Mouse (Mus musculus): ENCODE results near the gene Gtf2a2. TPM values are rescaled to one million over a fixed set of nuclear protein-coding genes. Genes with fewer than 3 reads are reported as not detected.
A peak's percentile ranks its signal among the peaks of the same experiment; 100 is the strongest.

Gtf2a2 gene
- polyA plus RNA-seq, 1 experiment, result 71.1 TPM

- Histone ChIP-seq H3K27me3 (ENCODE audit: control insufficient read depth, insufficient read depth, insufficient read length) (no peaks in the 10 kb centered on the region), H3K4me2 (ENCODE audit: low read depth) (no peak overlapping the region), H3K36me3 (ENCODE audit: control insufficient read depth, insufficient read depth) (peaks cover 50% of the 10 kb centered on the region), H3K79me2 (ENCODE audit: control insufficient read depth, insufficient read depth) (peaks cover 27% of the 10 kb centered on the region), H3K4me3 (no peak overlapping the region), H3ac (ENCODE audit: control insufficient read depth, insufficient read length) (no peak overlapping the region)
- TF ChIP-seq TCF12 (IDR thresholded peaks at IDR 0.05; ENCODE audit: insufficient read depth, poor library complexity, severe bottlenecking), result no peak
- no peak for TF ChIP-seq TCF3 (IDR thresholded peaks at IDR 0.05; ENCODE audit: insufficient read length, low read depth)
Measured at GRCm38 (mm10) chr9:70010781-70011473, 1.4 kb upstream of the Gtf2a2 start.

DNA sequence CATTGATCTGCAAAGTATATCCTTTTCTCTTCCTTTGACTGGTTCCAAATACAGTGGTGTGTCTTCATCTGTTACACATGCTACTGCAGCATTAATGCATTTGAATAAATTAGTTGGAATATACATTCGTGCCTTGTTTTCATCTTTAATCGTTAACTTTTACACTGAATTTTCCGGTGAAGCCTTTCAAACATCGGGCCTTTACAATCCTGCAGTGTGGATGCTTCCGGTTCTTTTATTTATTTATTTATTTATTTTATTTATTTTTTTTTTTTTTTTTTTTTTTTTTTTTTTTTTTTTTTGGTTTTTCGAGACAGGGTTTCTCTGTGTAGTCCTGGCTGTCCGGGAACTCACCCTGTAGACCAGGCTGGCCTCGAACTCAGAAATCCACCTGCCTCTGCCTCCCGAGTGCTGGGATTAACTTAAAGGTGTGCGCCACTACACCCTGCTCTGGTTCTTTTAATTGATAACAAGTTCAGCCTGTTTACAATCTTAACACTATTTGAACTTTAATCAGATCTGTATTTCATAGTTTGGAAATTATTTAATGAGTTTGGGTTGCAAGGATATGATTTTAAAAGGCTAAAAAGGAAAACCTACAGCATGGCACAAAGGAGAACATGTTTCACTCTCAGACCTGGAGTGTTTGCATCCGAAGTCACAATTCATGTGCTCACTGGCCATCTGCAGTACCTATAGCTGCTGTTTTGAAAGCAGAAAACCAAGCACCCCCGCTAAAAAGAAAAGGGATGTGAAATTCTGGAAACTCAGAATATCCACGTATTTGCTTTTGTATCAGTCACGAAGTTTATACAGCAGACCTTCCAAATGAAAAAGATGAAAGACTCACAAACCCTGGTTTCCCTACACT, 578 bp upstream of the Gtf2a2 start:
- TF ChIP-seq TCF12 (IDR thresholded peaks at IDR 0.05; ENCODE audit: insufficient read depth, poor library complexity, severe bottlenecking) (no peak), REST (IDR thresholded peaks at IDR 0.05; ENCODE audit: insufficient read depth, insufficient read length) (no peak), CEBPB (IDR thresholded peaks at IDR 0.05; ENCODE audit: insufficient read depth, poor library complexity, severe bottlenecking) (no peak)
- Histone ChIP-seq H3K4me3 (peak overlapping the region; percentile 67), H3K27me3 (ENCODE audit: control insufficient read depth, insufficient read depth, insufficient read length) (no peaks in the 10 kb centered on the region), H3K4me2 (ENCODE audit: low read depth) (peak overlapping the region; percentile 95), H3K79me2 (ENCODE audit: control insufficient read depth, insufficient read depth) (peaks cover 29% of the 10 kb centered on the region), H3ac (ENCODE audit: control insufficient read depth, insufficient read length) (peak overlapping the region; percentile 55), H3K36me3 (ENCODE audit: control insufficient read depth, insufficient read depth) (peaks cover 45% of the 10 kb centered on the region)

- TF ChIP-seq POLR2AphosphoS2 (IDR thresholded peaks at IDR 0.05; ENCODE audit: insufficient read length, low read depth), result no peak
- no peak for TF ChIP-seq TCF3 (IDR thresholded peaks at IDR 0.05; ENCODE audit: insufficient read length, low read depth)
- no peak for TF ChIP-seq MYOG (IDR thresholded peaks at IDR 0.05; ENCODE audit: control insufficient read depth in 1 of 3, insufficient read depth in 1 of 3, insufficient read length in 2 of 3, low read depth in 2 of 3)
- TF ChIP-seq MYOD1 (IDR thresholded peaks at IDR 0.05; ENCODE audit: control insufficient read depth in 1 of 3, insufficient read length in 2 of 3, low read depth in 2 of 3), result no peak
- TF ChIP-seq E2F4 (IDR thresholded peaks at IDR 0.05; ENCODE audit: insufficient read depth), result no peak
- no peak for TF ChIP-seq POLR2A (IDR thresholded peaks at IDR 0.05; ENCODE audit: insufficient read length, low read depth)
- no peak for TF ChIP-seq USF1 (IDR thresholded peaks at IDR 0.05; ENCODE audit: low read depth)
- TF ChIP-seq CEBPB (IDR thresholded peaks at IDR 0.05; ENCODE audit: insufficient read depth, poor library complexity, severe bottlenecking), result no peak
- TF ChIP-seq SRF (IDR thresholded peaks at IDR 0.05; ENCODE audit: control insufficient read depth, insufficient read length, low read depth), result no peak
- no peak for TF ChIP-seq TCF12 (IDR thresholded peaks at IDR 0.05; ENCODE audit: insufficient read depth, poor library complexity, severe bottlenecking)
- TF ChIP-seq REST (IDR thresholded peaks at IDR 0.05; ENCODE audit: insufficient read depth, insufficient read length), result no peak
- no peak for TF ChIP-seq MAX (IDR thresholded peaks at IDR 0.05; ENCODE audit: low read depth)
Measured at GRCm38 (mm10) chr9:70015632-70016031, 3.3 kb downstream of the Gtf2a2 start.

DNA sequence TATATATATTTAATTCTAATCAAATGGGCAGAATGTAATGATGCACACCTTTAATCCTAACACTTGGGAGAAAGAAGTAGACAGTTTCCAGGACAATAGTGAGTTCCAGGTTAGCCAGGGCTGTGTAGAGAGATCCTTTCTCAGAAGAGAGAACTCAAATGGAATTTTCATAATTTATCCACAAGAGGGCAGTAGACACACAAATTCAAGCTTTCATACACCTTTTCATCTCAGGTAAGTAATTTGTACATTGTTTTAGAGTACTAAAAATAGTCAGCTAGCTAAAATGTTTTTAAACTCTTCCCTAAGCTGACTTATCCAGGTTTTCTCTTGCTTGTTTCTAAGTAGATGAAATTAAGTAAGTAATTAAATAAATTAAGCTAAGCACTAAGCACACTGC, 6.5 kb downstream of the Gtf2a2 start:
- H3K4me2 ChIP-seq (ENCODE audit: low read depth), result no peak overlapping the region
- no peak overlapping the region for H3K4me3 ChIP-seq
- peaks cover 32% of the 10 kb centered on the region for H3K36me3 ChIP-seq (ENCODE audit: control insufficient read depth, insufficient read depth)
- no peak overlapping the region for H3ac ChIP-seq (ENCODE audit: control insufficient read depth, insufficient read length)
- no peaks in the 10 kb centered on the region for H3K27me3 ChIP-seq (ENCODE audit: control insufficient read depth, insufficient read depth, insufficient read length)
- H3K79me2 ChIP-seq (ENCODE audit: control insufficient read depth, insufficient read depth), result peaks cover 20% of the 10 kb centered on the region
- no peak for TF ChIP-seq SRF (IDR thresholded peaks at IDR 0.05; ENCODE audit: control insufficient read depth, insufficient read length, low read depth)
- TF ChIP-seq REST (IDR thresholded peaks at IDR 0.05; ENCODE audit: insufficient read depth, insufficient read length), result no peak
- no peak for TF ChIP-seq POLR2AphosphoS2 (IDR thresholded peaks at IDR 0.05; ENCODE audit: insufficient read length, low read depth)

More at GRCm38 (mm10) chr9:70015632-70016031, 3.3 kb downstream of the Gtf2a2 start:
- Histone ChIP-seq H3K4me2 (ENCODE audit: low read depth) (no peak overlapping the region), H3K4me3 (no peak overlapping the region), H3K79me2 (ENCODE audit: control insufficient read depth, insufficient read depth) (peaks cover 32% of the 10 kb centered on the region), H3K27me3 (ENCODE audit: control insufficient read depth, insufficient read depth, insufficient read length) (no peaks in the 10 kb centered on the region), H3ac (ENCODE audit: control insufficient read depth, insufficient read length) (no peak overlapping the region), H3K36me3 (ENCODE audit: control insufficient read depth, insufficient read depth) (peaks cover 26% of the 10 kb centered on the region)

DNA sequence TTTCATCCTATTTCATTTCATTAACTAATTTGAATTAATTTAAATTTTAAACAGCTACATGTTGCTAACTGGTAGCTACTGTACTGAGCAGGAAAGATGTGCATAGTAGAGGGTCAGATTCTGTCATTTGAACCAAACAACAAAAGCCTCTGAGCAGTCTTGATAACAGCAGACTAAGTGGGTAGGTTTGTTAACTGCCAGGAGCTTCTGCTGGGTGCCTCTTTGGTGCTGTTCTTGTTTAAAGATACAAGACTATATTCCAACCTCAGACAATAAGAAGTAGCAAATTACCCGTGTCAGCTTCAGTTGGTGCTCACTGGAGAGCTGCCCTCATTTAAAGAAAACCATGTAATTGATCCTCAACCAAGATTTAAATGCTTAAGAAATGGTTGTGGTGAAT, 9.3 kb downstream of the Gtf2a2 start:
- peaks cover 31% of the 10 kb centered on the region for H3K36me3 ChIP-seq (ENCODE audit: control insufficient read depth, insufficient read depth)
- H3K4me2 ChIP-seq (ENCODE audit: low read depth), result no peak overlapping the region
- H3K27me3 ChIP-seq (ENCODE audit: control insufficient read depth, insufficient read depth, insufficient read length), result no peaks in the 10 kb centered on the region
- no peak overlapping the region for H3ac ChIP-seq (ENCODE audit: control insufficient read depth, insufficient read length)
- TF ChIP-seq USF1 (IDR thresholded peaks at IDR 0.05; ENCODE audit: low read depth) (no peak), POLR2AphosphoS2 (IDR thresholded peaks at IDR 0.05; ENCODE audit: insufficient read length, low read depth) (no peak), MYOG (IDR thresholded peaks at IDR 0.05; ENCODE audit: control insufficient read depth in 1 of 3, insufficient read depth in 1 of 3, insufficient read length in 2 of 3, low read depth in 2 of 3) (no peak), POLR2A (IDR thresholded peaks at IDR 0.05; ENCODE audit: insufficient read length, low read depth) (no peak), MAX (IDR thresholded peaks at IDR 0.05; ENCODE audit: low read depth) (no peak), E2F4 (IDR thresholded peaks at IDR 0.05; ENCODE audit: insufficient read depth) (no peak), TCF12 (IDR thresholded peaks at IDR 0.05; ENCODE audit: insufficient read depth, poor library complexity, severe bottlenecking) (no peak), CEBPB (IDR thresholded peaks at IDR 0.05; ENCODE audit: insufficient read depth, poor library complexity, severe bottlenecking) (no peak)
- peaks cover 5% of the 10 kb centered on the region for H3K79me2 ChIP-seq (ENCODE audit: control insufficient read depth, insufficient read depth)
- H3K4me3 ChIP-seq, result no peak overlapping the region

All from myocyte (in vitro differentiated cells).